Mouse (Mus musculus): Measurements from ENCODE around the gene Tcfl5.

Gene Tcfl5

GRCm38 (mm10) chr2:180642555-180643260 is at the start of gene Tcfl5:
TSS of gene Tcfl5 (minus strand) at chr2:180642708.
- DNase-seq (ENCODE audit: low read depth, low spot score): no peak

- no peak for DNase-seq (ENCODE audit: low read depth, low spot score)
These were observed 47.3 kb upstream of the Tcfl5 start for GRCm38 (mm10) chr2:180689841-180690240.

GRCm38 (mm10) chr2:180684031-180684430 is 41.5 kb upstream of the Tcfl5 start:
- DNase-seq (ENCODE audit: low read depth, low spot score): no peak

- no peak for DNase-seq (ENCODE audit: low read depth, low spot score)
These were observed 41.0 kb upstream of the Tcfl5 start for GRCm38 (mm10) chr2:180683524-180683923.

GRCm38 (mm10) chr2:180681225-180681624 is 38.7 kb upstream of the Tcfl5 start:
- no peak for DNase-seq (ENCODE audit: low read depth, low spot score)

GRCm38 (mm10) chr2:180678609-180679140 is 36.2 kb upstream of the Tcfl5 start:
- no peak for DNase-seq (ENCODE audit: low read depth, low spot score)

- no peak for DNase-seq (ENCODE audit: low read depth, low spot score)
These were observed 34.2 kb upstream of the Tcfl5 start for GRCm38 (mm10) chr2:180676706-180677105.

- no peak for DNase-seq (ENCODE audit: low read depth, low spot score)
These were observed 19.5 kb upstream of the Tcfl5 start for GRCm38 (mm10) chr2:180662008-180662407.

- DNase-seq (ENCODE audit: low read depth, low spot score): no peak
These were observed 18.0 kb upstream of the Tcfl5 start for GRCm38 (mm10) chr2:180660521-180660920.

GRCm38 (mm10) chr2:180659353-180660150 is 17.0 kb upstream of the Tcfl5 start:
- DNase-seq (ENCODE audit: low read depth, low spot score): no peak

GRCm38 (mm10) chr2:180658381-180658780 is 15.9 kb upstream of the Tcfl5 start:
- DNase-seq (ENCODE audit: low read depth, low spot score): no peak

- peak; percentile 20 for DNase-seq (ENCODE audit: low read depth, low spot score)
These were observed 15.0 kb upstream of the Tcfl5 start for GRCm38 (mm10) chr2:180657394-180658013.

- DNase-seq (ENCODE audit: low read depth, low spot score): no peak
These were observed 12.6 kb upstream of the Tcfl5 start for GRCm38 (mm10) chr2:180655150-180655549.

- DNase-seq (ENCODE audit: low read depth, low spot score): no peak
These were observed 12.2 kb upstream of the Tcfl5 start for GRCm38 (mm10) chr2:180654666-180655065.

GRCm38 (mm10) chr2:180646841-180647240 is 4.3 kb upstream of the Tcfl5 start:
- no peak for DNase-seq (ENCODE audit: low read depth, low spot score)

GRCm38 (mm10) chr2:180643626-180644025 is 1.1 kb upstream of the Tcfl5 start:
- no peak for DNase-seq (ENCODE audit: low read depth, low spot score)

GRCm38 (mm10) chr2:180641576-180642554 is 643 bp downstream of the Tcfl5 start:
- DNase-seq (ENCODE audit: low read depth, low spot score): no peak

- DNase-seq (ENCODE audit: low read depth, low spot score): no peak
These were observed 30.6 kb downstream of the Tcfl5 start for GRCm38 (mm10) chr2:180611882-180612281.

GRCm38 (mm10) chr2:180610283-180610682 is 32.2 kb downstream of the Tcfl5 start:
- DNase-seq (ENCODE audit: low read depth, low spot score): no peak

GRCm38 (mm10) chr2:180604781-180605180 is 37.7 kb downstream of the Tcfl5 start:
- no peak for DNase-seq (ENCODE audit: low read depth, low spot score)

GRCm38 (mm10) chr2:180600569-180601021 is 41.9 kb downstream of the Tcfl5 start:
- DNase-seq (ENCODE audit: low read depth, low spot score): no peak
